Mouse (Mus musculus): ENCODE results near the gene Slpi.

DNA sequence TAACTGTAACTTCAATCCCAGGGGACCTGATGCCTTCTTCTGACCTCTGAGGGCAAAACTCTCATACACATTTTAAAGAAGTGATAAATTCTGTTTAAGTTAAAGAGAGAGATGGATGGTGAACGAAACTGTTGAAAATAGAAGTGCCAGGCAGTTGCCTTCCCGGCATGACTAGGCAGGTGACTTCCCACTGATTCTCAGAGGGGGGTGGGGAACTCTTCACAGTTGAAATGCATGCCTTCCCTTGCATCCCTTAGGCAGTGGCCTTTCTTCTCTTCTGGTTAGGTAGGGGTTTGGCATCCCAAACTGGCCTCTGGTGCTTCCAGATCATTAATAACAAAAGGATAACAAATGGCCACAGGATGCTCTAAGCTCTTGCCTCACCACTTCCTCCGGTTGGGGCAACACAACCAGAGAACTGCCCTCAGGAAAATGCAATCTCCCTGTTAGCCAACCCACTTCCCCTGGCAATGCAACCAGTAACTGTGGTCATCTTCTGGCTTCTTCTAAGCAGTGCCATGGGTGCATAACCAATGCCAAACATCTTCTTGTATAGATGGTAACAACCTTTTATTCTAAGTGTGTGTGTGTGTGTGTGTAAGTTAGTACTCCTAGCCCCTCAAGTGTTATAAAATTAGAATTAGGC, 16.4 kb downstream of the Slpi start:
- TF ChIP-seq CTCF (IDR thresholded peaks at IDR 0.05; ENCODE audit: borderline replicate concordance, insufficient read depth, low read length) (no peak), POLR2A (IDR thresholded peaks at IDR 0.05; ENCODE audit: low read depth, low read length) (no peak)

All from embryonic fibroblast, embryonic 13.5 days (primary cell).